Mouse (Mus musculus) CH12.LX (cell line): ENCODE results near the gene Ttc13. TPM values are rescaled to one million over a fixed set of nuclear protein-coding genes. Genes with fewer than 3 reads are reported as not detected.
A peak's percentile ranks its signal among the peaks of the same experiment; 100 is the strongest.

Experiments used
- DNase-seq: peaks from one replicate; pipeline ENCODE4 v3.0.0-alpha.2; 2013; ENCODE audit errors: extremely low read depth
- H3K27ac ChIP-seq: 2 replicates; pipeline ENCODE4 v1.5.1; 2012; ENCODE audit warnings: low read depth, mild to moderate bottlenecking, control low read depth, moderate library complexity; ENCODE audit not compliant: insufficient read depth
- H3K27me3 ChIP-seq: replicated peaks from 2 replicates; pipeline ENCODE3; 2012; ENCODE audit warnings: inconsistent platforms
- H3K36me3 ChIP-seq, 2 experiments: replicated peaks in 1 of 2; 2 replicates each; pipeline versions ENCODE3 to v1.6.1; 2012; ENCODE audit warnings: inconsistent platforms in 1 of 2, low read length in 1 of 2, mild to moderate bottlenecking in 1 of 2, mixed read lengths in 1 of 2, moderate library complexity in 1 of 2; ENCODE audit not compliant: control insufficient read depth in 1 of 2, insufficient read depth in 1 of 2
- H3K4me1 ChIP-seq, 2 experiments: 2 replicates each; pipeline ENCODE4 v1.6.1; 2012; ENCODE audit warnings: inconsistent platforms in 1 of 2, moderate library complexity in 1 of 2; ENCODE audit not compliant: insufficient read depth in 2 of 2, control insufficient read depth in 1 of 2
- H3K4me2 ChIP-seq: 2 replicates; pipeline ENCODE4 v1.6.1; 2012; ENCODE audit warnings: low read depth, mild to moderate bottlenecking, control low read depth; ENCODE audit not compliant: poor library complexity, insufficient read depth, severe bottlenecking
- H3K4me3 ChIP-seq, 3 experiments: fragments of 150-350 bp in 1 of 3; sonication (generic) in 1 of 3; replicated peaks in 1 of 3; 2 replicates each; pipeline versions ENCODE3 to v1.5.1; 2011 to 2012; ENCODE audit warnings: low read depth in 2 of 3, low read length in 2 of 3, mild to moderate bottlenecking in 2 of 3, moderate library complexity in 2 of 3, control low read depth in 1 of 3, improper control_type of control experiment in 1 of 3, inconsistent platforms in 1 of 3, mixed read lengths in 1 of 3; ENCODE audit not compliant: poor library complexity in 1 of 3
- H3K79me2 ChIP-seq: replicated peaks from 2 replicates; pipeline ENCODE4 v1.6.1; 2012; ENCODE audit warnings: mild to moderate bottlenecking, moderate library complexity; ENCODE audit not compliant: control insufficient read depth, poor library complexity, insufficient read depth, severe bottlenecking; ENCODE audit errors: extremely low read depth
- H3K9ac ChIP-seq: 2 replicates; pipeline ENCODE4 v1.6.1; 2012; ENCODE audit warnings: low read depth, mild to moderate bottlenecking, control low read depth, moderate library complexity; ENCODE audit not compliant: insufficient read depth
- H3K9me3 ChIP-seq: replicated peaks from 2 replicates; pipeline ENCODE3; 2012; ENCODE audit warnings: low read length, inconsistent platforms, mixed read lengths
- BHLHE40 ChIP-seq: IDR thresholded peaks from 2 replicates; pipeline ENCODE4 v1.6.1; 2011; ENCODE audit warnings: mild to moderate bottlenecking, low read depth, low read length, improper control_type of control experiment
- CTCF ChIP-seq, 2 experiments: IDR thresholded peaks in 1 of 2; conservative IDR thresholded peaks in 1 of 2; 2 replicates each; pipeline ENCODE4 v1.5.1; 2011 to 2012; ENCODE audit warnings: low read depth in 2 of 2, low read length in 2 of 2, improper control_type of control experiment in 1 of 2, inconsistent platforms in 1 of 2, mild to moderate bottlenecking in 1 of 2, moderate library complexity in 1 of 2
- E2F4 ChIP-seq: IDR thresholded peaks from 2 replicates; pipeline ENCODE4 v1.6.1; 2011; ENCODE audit warnings: low read depth, low read length, improper control_type of control experiment; ENCODE audit not compliant: insufficient replicate concordance
- ELF1 ChIP-seq: IDR thresholded peaks from 2 replicates; pipeline ENCODE4 v1.6.1; 2014; ENCODE audit warnings: low read depth, mild to moderate bottlenecking, inconsistent platforms, low read length, improper control_type of control experiment
- EP300 ChIP-seq: IDR thresholded peaks from 2 replicates; pipeline ENCODE4 v1.6.1; 2011; ENCODE audit warnings: low read length, improper control_type of control experiment
- ETS1 ChIP-seq: conservative IDR thresholded peaks from 2 replicates; pipeline ENCODE4 v1.6.1; 2012; ENCODE audit warnings: low read depth, mild to moderate bottlenecking, inconsistent platforms, low read length, improper control_type of control experiment, moderate library complexity
- GABPA ChIP-seq: IDR thresholded peaks from 2 replicates; pipeline ENCODE4 v1.6.1; 2012; ENCODE audit warnings: low read depth, low read length, improper control_type of control experiment, inconsistent platforms; ENCODE audit not compliant: insufficient replicate concordance
- JUND ChIP-seq: conservative IDR thresholded peaks from 2 replicates; pipeline ENCODE4 v1.6.1; 2011; ENCODE audit warnings: low read depth, low read length, improper control_type of control experiment
- MAFK ChIP-seq: IDR thresholded peaks from 2 replicates; pipeline ENCODE4 v1.6.1; 2011; ENCODE audit warnings: low read length, improper control_type of control experiment; ENCODE audit not compliant: insufficient replicate concordance
- MAX ChIP-seq: IDR thresholded peaks from 2 replicates; pipeline ENCODE4 v1.6.1; 2011; ENCODE audit warnings: low read length, improper control_type of control experiment
- MAZ ChIP-seq: IDR thresholded peaks from 2 replicates; pipeline ENCODE4 v1.6.1; 2012; ENCODE audit warnings: low read depth, mild to moderate bottlenecking, inconsistent platforms, low read length, improper control_type of control experiment, moderate library complexity
- MYC ChIP-seq: IDR thresholded peaks from 2 replicates; pipeline ENCODE4 v1.6.1; 2011; ENCODE audit warnings: low read depth, mild to moderate bottlenecking, improper control_type of control experiment, low read length
- POLR2A ChIP-seq: IDR thresholded peaks from 2 replicates; pipeline ENCODE4 v1.6.1; 2011; ENCODE audit warnings: low read depth, mild to moderate bottlenecking, improper control_type of control experiment, low read length
- RAD21 ChIP-seq: IDR thresholded peaks from 2 replicates; pipeline ENCODE4 v1.6.1; 2011; ENCODE audit warnings: low read depth, mild to moderate bottlenecking, low read length, improper control_type of control experiment, moderate library complexity
- RCOR1 ChIP-seq: conservative IDR thresholded peaks from 2 replicates; pipeline ENCODE4 v1.6.1; 2012; ENCODE audit warnings: low read depth, mild to moderate bottlenecking, inconsistent platforms, low read length, improper control_type of control experiment
- SIN3A ChIP-seq: IDR thresholded peaks from 2 replicates; pipeline ENCODE4 v1.6.1; 2012; ENCODE audit warnings: low read length, improper control_type of control experiment, inconsistent platforms
- SMC3 ChIP-seq: IDR thresholded peaks from 2 replicates; pipeline ENCODE4 v1.6.1; 2011; ENCODE audit warnings: low read depth, low read length, improper control_type of control experiment
- TBP ChIP-seq: conservative IDR thresholded peaks from 2 replicates; pipeline ENCODE4 v1.6.1; 2011; ENCODE audit warnings: low read depth, low read length, improper control_type of control experiment
- ZC3H11A ChIP-seq: IDR thresholded peaks from 2 replicates; pipeline ENCODE4 v1.6.1; 2012; ENCODE audit warnings: low read depth, mild to moderate bottlenecking, inconsistent platforms, low read length, improper control_type of control experiment
- ZNF384 ChIP-seq: IDR thresholded peaks from 2 replicates; pipeline ENCODE4 v1.6.1; 2012; ENCODE audit warnings: low read depth, low read length, improper control_type of control experiment, inconsistent platforms
- dilution Hi-C: fragments of 300-500 bp; cut with MboI; formaldehyde crosslinking; loops from 2 replicates; pipeline ENCODE4 v1.14.3; 2020; ENCODE audit warnings: low sequenced_read_pairs; ENCODE audit not compliant: extremely low pct_unique_long_range_greater_than_20kb, extremely low pct_ligation_motif_present
- in situ Hi-C: fragments of 300-500 bp; cut with MboI; formaldehyde crosslinking; loops from 3 replicates; pipeline ENCODE4 v1.14.3; 2019; ENCODE audit warnings: low sequenced_read_pairs, low pct_ligation_motif_present, low pct_unique_long_range_greater_than_20kb, mixed read lengths
- polyA plus RNA-seq: library from polyadenylated mRNA; unstranded; fragments of >175 nt; gene quantifications from 2 replicates; pipeline ENCODE4 v1.2.1, GENCODE M21; 2012; ENCODE audit warnings: low read depth; ENCODE audit not compliant: insufficient read length
- total RNA-seq, 2 experiments: library from RNA; depleted of rRNA; stranded (reverse); fragments of 300-350 nt in 1 of 2; fragments of >200 nt in 1 of 2; gene quantifications; 2 replicates each; pipeline ENCODE4 v1.2.3; 2012 to 2014

Gene Ttc13
- total and polyA plus RNA-seq, 3 experiments: 30.8 to 33.6 (median 33.5) TPM

- dilution Hi-C loops (no loop called here), in situ Hi-C loops (no loop called here)
- no peaks in the 10 kb centered on the region for H3K79me2 ChIP-seq
- no peak overlapping the region for H3K4me2 ChIP-seq
- no peak overlapping the region for H3K4me3 ChIP-seq
- no peak overlapping the region for H3K27ac ChIP-seq
- peaks cover 0 to 33% of the 10 kb centered on the region in 2 experiments for H3K36me3 ChIP-seq
- H3K4me1 ChIP-seq: peaks cover 12 to 49% of the 10 kb centered on the region in 2 experiments
- TF ChIP-seq MAFK (no peak), MAX (no peak), ZNF384 (no peak), POLR2A (no peak), E2F4 (no peak), JUND (no peak), SIN3A (no peak), ETS1 (no peak), TBP (no peak), RCOR1 (no peak), GABPA (no peak), ELF1 (no peak), RAD21 (no peak), MAZ (no peak), ZC3H11A (no peak), BHLHE40 (no peak), EP300 (no peak)
- H3K9me3 ChIP-seq: peaks cover 4% of the 10 kb centered on the region
- DNase-seq: no peak
- peaks cover 5% of the 10 kb centered on the region for H3K27me3 ChIP-seq
- H3K9ac ChIP-seq: no peak overlapping the region
Measured at GRCm38 (mm10) chr8:124746661-124747060, 24.9 kb upstream of the Ttc13 start.

DNA sequence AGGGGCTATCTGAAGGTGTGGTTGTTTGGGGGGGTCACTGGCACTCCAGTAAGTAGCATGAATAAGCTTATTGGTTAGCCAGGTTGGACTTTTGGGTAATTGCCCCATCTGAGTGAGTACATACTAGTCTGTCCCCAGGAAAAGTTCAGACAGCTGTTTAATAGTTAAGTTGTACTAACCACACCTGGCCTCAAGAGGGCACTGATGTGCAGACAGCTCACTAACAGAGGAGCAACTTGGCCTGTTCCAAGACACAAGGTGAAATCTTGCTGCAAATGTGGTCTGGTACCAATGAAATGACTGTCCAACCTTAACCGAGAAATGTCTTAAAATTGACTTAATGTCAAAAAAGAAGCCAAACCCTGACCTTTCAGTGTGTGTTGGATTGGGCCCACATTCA is 17.5 kb upstream of the Ttc13 start:
- dilution Hi-C loops: no loop called here

More for the DNA sequence above, 17.5 kb upstream of the Ttc13 start:
- Histone ChIP-seq H3K27me3 (no peaks in the 10 kb centered on the region), H3K27ac (no peak overlapping the region), H3K4me2 (no peak overlapping the region), H3K36me3 (peaks cover 32 to 85% of the 10 kb centered on the region in 2 experiments), H3K4me1 (peaks cover 10 to 20% of the 10 kb centered on the region in 2 experiments), H3K9me3 (no peaks in the 10 kb centered on the region), H3K4me3 (no peak overlapping the region), H3K9ac (no peak overlapping the region), H3K79me2 (no peaks in the 10 kb centered on the region)
- TF ChIP-seq ZC3H11A: peak; percentile 60; the same call in 1 of the 2 replicates
- TF ChIP-seq CTCF (conservative IDR thresholded peaks at IDR 0.05 in 1 of 2, IDR thresholded peaks at IDR 0.05 in 1 of 2; ENCODE audit: low read depth in 2 of 2, low read length in 2 of 2): peak; percentile 78 to 91
- TF ChIP-seq RAD21: peak; percentile 86
- 0 out of 2 replicates have a peak, but pooled peaks have one; percentile 12 for TF ChIP-seq MYC
- no peak for TF ChIP-seq POLR2A
- TF ChIP-seq MAFK: no peak
- peak; percentile 85 for TF ChIP-seq SMC3
- in situ Hi-C loops: no loop called here
- peak; percentile 55 for DNase-seq
